Mouse (Mus musculus) MEL (cell line): Measurements from ENCODE around the gene Frmd4b. TPM values are rescaled to one million over a fixed set of nuclear protein-coding genes. Genes with fewer than 3 reads are reported as not detected.

Experiments
- DNase-seq: peaks from one replicate; pipeline ENCODE4 v3.0.0; 2011; ENCODE audit warnings: low read depth, low spot score
- H3K27ac ChIP-seq: 2 replicates; pipeline ENCODE4 v1.5.1; 2012; ENCODE audit warnings: low read depth, mild to moderate bottlenecking, control low read depth, low read length, moderate library complexity; ENCODE audit not compliant: control insufficient read depth
- H3K27me3 ChIP-seq, 2 experiments: fragments of 150-350 bp in 1 of 2; sonication (generic) in 1 of 2; 2 replicates each; pipeline ENCODE4 v1.6.1; 2012; ENCODE audit warnings: low read length in 2 of 2, mild to moderate bottlenecking in 2 of 2, improper control_type of control experiment in 1 of 2, moderate library complexity in 1 of 2; ENCODE audit not compliant: insufficient read depth in 2 of 2, control insufficient read depth in 1 of 2
- H3K36me3 ChIP-seq, 2 experiments: 2 replicates each; pipeline ENCODE4 v1.6.1; 2012 to 2014; ENCODE audit warnings: low read length in 2 of 2, improper control_type of control experiment in 1 of 2, inconsistent platforms in 1 of 2, mild to moderate bottlenecking in 1 of 2; ENCODE audit not compliant: insufficient read depth in 2 of 2, control insufficient read depth in 1 of 2
- H3K4me1 ChIP-seq, 2 experiments: fragments of 150-350 bp in 1 of 2; sonication (generic) in 1 of 2; 2 replicates each; pipeline ENCODE4 v1.6.1; 2012; ENCODE audit warnings: low read length in 2 of 2, improper control_type of control experiment in 1 of 2, mild to moderate bottlenecking in 1 of 2; ENCODE audit not compliant: insufficient read depth in 2 of 2, control insufficient read depth in 1 of 2
- H3K4me3 ChIP-seq, 2 experiments: fragments of 150-350 bp in 1 of 2; sonication (generic) in 1 of 2; 2 replicates each; pipeline ENCODE4 v1.5.1; 2012; ENCODE audit warnings: low read depth in 2 of 2, low read length in 2 of 2, mild to moderate bottlenecking in 2 of 2, moderate library complexity in 2 of 2, control low read depth in 1 of 2, improper control_type of control experiment in 1 of 2; ENCODE audit not compliant: control insufficient read depth in 1 of 2, insufficient read depth in 1 of 2
- H3K79me2 ChIP-seq: 2 replicates; pipeline ENCODE4 v1.6.1; 2012; ENCODE audit warnings: mild to moderate bottlenecking, low read length, moderate library complexity; ENCODE audit not compliant: control insufficient read depth, poor library complexity, insufficient read depth
- H3K9ac ChIP-seq: 2 replicates; pipeline ENCODE4 v1.6.1; 2012; ENCODE audit warnings: low read depth, mild to moderate bottlenecking, control low read depth, low read length, moderate library complexity; ENCODE audit not compliant: control insufficient read depth, poor library complexity, severe bottlenecking
- H3K9me3 ChIP-seq: fragments of 150-350 bp; sonication (generic); replicated peaks from 2 replicates; pipeline ENCODE4 v1.6.1; 2012; ENCODE audit warnings: mild to moderate bottlenecking, low read length, improper control_type of control experiment, moderate library complexity; ENCODE audit not compliant: insufficient read depth
- CHD1 ChIP-seq: IDR thresholded peaks from 2 replicates; pipeline ENCODE4 v1.6.1; 2012; ENCODE audit warnings: low read depth, mild to moderate bottlenecking, inconsistent platforms, low read length, improper control_type of control experiment
- CHD2 ChIP-seq: IDR thresholded peaks from 2 replicates; pipeline ENCODE4 v1.6.1; 2011; ENCODE audit warnings: low read length, improper control_type of control experiment
- E2F4 ChIP-seq: IDR thresholded peaks from 2 replicates; pipeline ENCODE4 v1.6.1; 2011; ENCODE audit warnings: low read depth, low read length, improper control_type of control experiment, borderline replicate concordance
- ETS1 ChIP-seq: IDR thresholded peaks from 2 replicates; pipeline ENCODE4 v1.6.1; 2012; ENCODE audit warnings: low read depth, mild to moderate bottlenecking, inconsistent platforms, low read length, improper control_type of control experiment, moderate library complexity
- GABPA ChIP-seq: IDR thresholded peaks from 2 replicates; pipeline ENCODE4 v1.6.1; 2012; ENCODE audit warnings: low read depth, mild to moderate bottlenecking, inconsistent platforms, low read length, improper control_type of control experiment, moderate library complexity
- HCFC1 ChIP-seq: IDR thresholded peaks from 2 replicates; pipeline ENCODE4 v1.6.1; 2012; ENCODE audit warnings: low read depth, mild to moderate bottlenecking, inconsistent platforms, low read length, improper control_type of control experiment, moderate library complexity
- JUND ChIP-seq: IDR thresholded peaks from 2 replicates; pipeline ENCODE4 v1.6.1; 2011; ENCODE audit warnings: low read depth, mild to moderate bottlenecking, improper control_type of control experiment, low read length
- MAX ChIP-seq: IDR thresholded peaks from 2 replicates; pipeline ENCODE4 v1.6.1; 2011; ENCODE audit warnings: low read length, improper control_type of control experiment
- MAZ ChIP-seq: IDR thresholded peaks from 2 replicates; pipeline ENCODE4 v1.6.1; 2012; ENCODE audit warnings: low read depth, mild to moderate bottlenecking, inconsistent platforms, low read length, improper control_type of control experiment
- MEF2A ChIP-seq: IDR thresholded peaks from 2 replicates; pipeline ENCODE4 v1.6.1; 2014; ENCODE audit warnings: low read depth, mild to moderate bottlenecking, inconsistent platforms, low read length, improper control_type of control experiment; ENCODE audit not compliant: poor library complexity, insufficient replicate concordance, severe bottlenecking; ENCODE audit errors: extremely low read depth
- NELFE ChIP-seq: IDR thresholded peaks from 2 replicates; pipeline ENCODE4 v1.6.1; 2011; ENCODE audit warnings: low read depth, low read length, improper control_type of control experiment
- POLR2A ChIP-seq, 2 experiments: IDR thresholded peaks; 2 replicates each; pipeline ENCODE4 v1.6.1; 2011 to 2012; ENCODE audit warnings: low read length in 2 of 2, mild to moderate bottlenecking in 2 of 2, control low read depth in 1 of 2, improper control_type of control experiment in 1 of 2, low read depth in 1 of 2, moderate library complexity in 1 of 2; ENCODE audit not compliant: control insufficient read depth in 1 of 2, insufficient read depth in 1 of 2, poor library complexity in 1 of 2
- POLR2AphosphoS2 ChIP-seq: IDR thresholded peaks from 2 replicates; pipeline ENCODE4 v1.6.1; 2011; ENCODE audit warnings: low read length, improper control_type of control experiment
- SIN3A ChIP-seq: IDR thresholded peaks from 2 replicates; pipeline ENCODE4 v1.6.1; 2012; ENCODE audit warnings: low read length, improper control_type of control experiment, inconsistent platforms
- SMC3 ChIP-seq: IDR thresholded peaks from 2 replicates; pipeline ENCODE4 v1.6.1; 2011; ENCODE audit warnings: low read depth, low read length, improper control_type of control experiment
- TAL1 ChIP-seq: IDR thresholded peaks from 2 replicates; pipeline ENCODE4 v1.6.1; 2012; ENCODE audit warnings: mild to moderate bottlenecking, inconsistent platforms, low read length, moderate library complexity, mixed read lengths
- TBP ChIP-seq: IDR thresholded peaks from 2 replicates; pipeline ENCODE4 v1.8.0; 2011; ENCODE audit warnings: low read depth, low read length, improper control_type of control experiment
- TCF12 ChIP-seq: IDR thresholded peaks from 2 replicates; pipeline ENCODE4 v1.6.1; 2014; ENCODE audit warnings: low read depth, mild to moderate bottlenecking, inconsistent platforms, low read length, improper control_type of control experiment, moderate library complexity
- UBTF ChIP-seq: IDR thresholded peaks from 2 replicates; pipeline ENCODE4 v1.6.1; 2012; ENCODE audit warnings: low read depth, mild to moderate bottlenecking, inconsistent platforms, low read length, improper control_type of control experiment, moderate library complexity, borderline replicate concordance; ENCODE audit not compliant: insufficient read depth
- ZC3H11A ChIP-seq: IDR thresholded peaks from 2 replicates; pipeline ENCODE4 v1.6.1; 2012; ENCODE audit warnings: low read depth, mild to moderate bottlenecking, inconsistent platforms, low read length, improper control_type of control experiment
- ZMIZ1 ChIP-seq: IDR thresholded peaks from 2 replicates; pipeline ENCODE4 v1.6.1; 2012; ENCODE audit warnings: low read depth, mild to moderate bottlenecking, inconsistent platforms, low read length, improper control_type of control experiment, moderate library complexity
- ZNF384 ChIP-seq: IDR thresholded peaks from 2 replicates; pipeline ENCODE4 v1.6.1; 2012; ENCODE audit warnings: low read depth, mild to moderate bottlenecking, inconsistent platforms, low read length, improper control_type of control experiment
- polyA plus RNA-seq, 2 experiments: library from polyadenylated mRNA; stranded (reverse) in 1 of 2; unstranded in 1 of 2; fragments of >175 nt in 1 of 2; fragments of >200 nt in 1 of 2; gene quantifications; 2 replicates each; pipeline versions ENCODE4 v1.2.1 to v1.2.4; 2012; ENCODE audit warnings: low replicate concordance in 2 of 2, low read depth in 1 of 2; ENCODE audit not compliant: insufficient read length in 2 of 2, insufficient read depth in 1 of 2, missing spikeins in 1 of 2
- total RNA-seq: library from RNA; depleted of rRNA; stranded (reverse); fragments of 300-350 nt; gene quantifications from 2 replicates; pipeline ENCODE4 v1.2.3, GENCODE M21; 2012

The Frmd4b gene
- total and polyA plus RNA-seq, 3 experiments, result 0.18 TPM; not detected in 2

GRCm38 (mm10) chr6:97472873-97473550, 144.3 kb downstream of the Frmd4b start:
- Histone ChIP-seq H3K9ac (no peak overlapping the region), H3K4me3 (no peak overlapping the region), H3K79me2 (no peaks in the 10 kb centered on the region)

GRCm38 (mm10) chr6:97463898-97464524, 153.3 kb downstream of the Frmd4b start:
- Histone ChIP-seq H3K9me3 (no peaks in the 10 kb centered on the region), H3K4me1 (no peaks in the 10 kb centered on the region), H3K9ac (no peak overlapping the region), H3K4me3 (no peak overlapping the region), H3K27me3 (no peaks in the 10 kb centered on the region), H3K79me2 (no peaks in the 10 kb centered on the region), H3K27ac (no peak overlapping the region), H3K36me3 (no peaks in the 10 kb centered on the region)
- no peak for DNase-seq
- no peak for TF ChIP-seq HCFC1
- TF ChIP-seq TCF12, result no peak
- no peak for TF ChIP-seq TBP
- no peak for TF ChIP-seq CHD2
- no peak for TF ChIP-seq ZMIZ1
- no peak for TF ChIP-seq MEF2A

More at GRCm38 (mm10) chr6:97472873-97473550, 144.3 kb downstream of the Frmd4b start:
- Histone ChIP-seq H3K36me3 (no peaks in the 10 kb centered on the region), H3K9me3 (no peaks in the 10 kb centered on the region), H3K27me3 (no peaks in the 10 kb centered on the region), H3K27ac (no peak overlapping the region), H3K4me1 (no peaks in the 10 kb centered on the region)
- TF ChIP-seq HCFC1 (no peak), CHD1 (no peak)
- no peak for DNase-seq

GRCm38 (mm10) chr6:97462421-97462820, 154.9 kb downstream of the Frmd4b start:
- DNase-seq, result no peak
- Histone ChIP-seq H3K4me3 (no peak overlapping the region), H3K27ac (no peak overlapping the region), H3K4me1 (no peaks in the 10 kb centered on the region), H3K9ac (no peak overlapping the region), H3K9me3 (no peaks in the 10 kb centered on the region), H3K36me3 (no peaks in the 10 kb centered on the region), H3K27me3 (no peaks in the 10 kb centered on the region), H3K79me2 (no peaks in the 10 kb centered on the region)
- TF ChIP-seq HCFC1, result no peak
- TF ChIP-seq UBTF, result no peak
- no peak for TF ChIP-seq E2F4
- no peak for TF ChIP-seq TBP
- TF ChIP-seq MAX, result no peak
- TF ChIP-seq GABPA, result no peak
- no peak for TF ChIP-seq ZC3H11A
- no peak for TF ChIP-seq CHD1
- TF ChIP-seq CHD2, result no peak
- no peak for TF ChIP-seq ZNF384
- TF ChIP-seq SMC3, result no peak
- no peak for TF ChIP-seq JUND
- TF ChIP-seq POLR2A (IDR thresholded peaks at IDR 0.05; ENCODE audit: control insufficient read depth in 1 of 2, insufficient read depth in 1 of 2, low read depth in 1 of 2, low read length in 2 of 2, poor library complexity in 1 of 2), result no peak
- TF ChIP-seq TAL1, result no peak
- no peak for TF ChIP-seq NELFE
- no peak for TF ChIP-seq ETS1
- no peak for TF ChIP-seq SIN3A
- no peak for TF ChIP-seq MAZ
- no peak for TF ChIP-seq MEF2A
- no peak for TF ChIP-seq POLR2AphosphoS2
